Mouse (Mus musculus) stomach, postnatal 0 days (tissue): Measurements from ENCODE around the gene Lgals3bp.

Experiments
- CTCF ChIP-seq: IDR thresholded peaks from 2 replicates; pipeline ENCODE4 v1.5.1; 2016; ENCODE audit warnings: antibody characterized with exemption, low read depth, mild to moderate bottlenecking, moderate library complexity
- EP300 ChIP-seq: optimal IDR thresholded peaks from 2 replicates; pipeline ENCODE3; 2016; ENCODE audit warnings: antibody characterized with exemption

DNA sequence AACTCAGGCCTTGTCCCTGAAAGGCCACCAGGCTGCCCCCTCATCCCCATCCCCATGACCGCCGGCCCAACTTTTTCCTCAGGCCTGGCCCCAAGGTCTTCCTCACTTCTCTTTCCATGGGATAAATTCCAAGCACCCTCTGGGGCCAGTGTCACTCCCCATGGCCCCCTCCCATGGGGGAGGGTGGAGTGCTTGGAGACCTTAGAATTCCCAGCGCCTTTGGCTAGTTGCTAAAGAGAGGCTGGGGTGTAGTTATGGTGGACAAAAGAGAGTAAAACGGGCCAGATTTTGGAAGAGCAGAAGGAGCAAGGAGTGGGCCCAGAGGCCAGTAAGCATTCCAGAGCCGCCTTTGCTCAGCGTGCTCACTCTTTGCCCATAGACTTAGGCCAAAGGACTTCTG is 46.3 kb downstream of the Lgals3bp start, which contains the start of gene Timp2:
- TF ChIP-seq CTCF (no peak), EP300 (no peak)
